Mouse (Mus musculus): ENCODE data around the gene Fpr-rs6. TPM values are rescaled to one million over a fixed set of nuclear protein-coding genes. Genes with fewer than 3 reads are reported as not detected.

Fpr-rs6 gene
- polyA plus RNA-seq (2011; ENCODE audit: insufficient read depth, insufficient read length, low read depth, missing spikeins) = not detected in 2 replicates

DNA sequence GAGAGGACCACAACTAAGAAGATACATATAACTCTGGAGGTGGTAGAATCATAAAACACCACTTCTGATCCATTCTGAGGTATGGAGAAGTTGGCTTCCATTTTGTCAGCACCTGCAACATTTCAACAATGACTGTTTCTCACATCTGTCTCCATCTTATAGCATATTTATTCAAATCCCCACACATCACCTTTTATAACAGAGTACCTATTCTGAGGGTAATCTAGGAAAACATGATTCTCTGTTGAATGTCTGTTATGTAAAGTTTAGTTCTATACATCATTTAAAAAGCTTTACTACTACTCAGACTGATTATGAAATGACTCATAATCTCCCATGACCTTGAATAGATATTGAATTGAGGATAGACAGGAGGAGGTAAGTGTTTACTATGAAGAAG, at the start of gene Fpr-rs6:
Gene Fpr-rs6, minus strand, starts transcription at position 101 of the 400 bp plus-strand sequence.
- no peaks in the 10 kb centered on the region for H3K9me3 ChIP-seq (replicated peaks; ENCODE audit: control insufficient read depth, insufficient read depth, low read length, poor library complexity, severe bottlenecking)
- no peaks in the 10 kb centered on the region for H3K36me3 ChIP-seq (ENCODE audit: control insufficient read depth, insufficient read depth, low read length, poor library complexity, severe bottlenecking)
- no peak for TF ChIP-seq CTCF (IDR thresholded peaks at IDR 0.05; ENCODE audit: low read depth, low read length)
- no peak for TF ChIP-seq EP300 (IDR thresholded peaks at IDR 0.05; ENCODE audit: insufficient read depth, low read depth, low read length)
- TF ChIP-seq POLR2A (IDR thresholded peaks at IDR 0.05; ENCODE audit: insufficient read depth, low read length) = no peak
- H3K27ac ChIP-seq (ENCODE audit: insufficient read depth, low read length) = no peak within 1 kb of the TSS
- no peaks in the 10 kb centered on the region for H3K27me3 ChIP-seq (ENCODE audit: control insufficient read depth, insufficient read depth, low read length, poor library complexity, severe bottlenecking)
- H3K4me3 ChIP-seq (ENCODE audit: low read depth, low read length) = no peak within 1 kb of the TSS
- H3K9ac ChIP-seq (ENCODE audit: low read depth, poor library complexity, severe bottlenecking) = no peak within 1 kb of the TSS
- H3K4me1 ChIP-seq (ENCODE audit: control insufficient read depth, insufficient read depth, low read length) = no peaks in the 10 kb centered on the region

Other genes with a start within 250 kb of the Fpr-rs6 start
- gene Vmn2r104, start 134.8 kb downstream of the Fpr-rs6 start, polyA plus RNA-seq (2011; ENCODE audit: insufficient read depth, insufficient read length, low read depth, missing spikeins) = not detected in 2 replicates
- not detected in 2 replicates for gene Fpr-rs7, start 68.9 kb downstream of the Fpr-rs6 start, polyA plus RNA-seq (2011; ENCODE audit: insufficient read depth, insufficient read length, low read depth, missing spikeins)
- not detected in 2 replicates for gene Vmn2r105, start 52.0 kb upstream of the Fpr-rs6 start, polyA plus RNA-seq (2011; ENCODE audit: insufficient read depth, insufficient read length, low read depth, missing spikeins)
- gene Vmn2r106, start 102.5 kb upstream of the Fpr-rs6 start, polyA plus RNA-seq (2011; ENCODE audit: insufficient read depth, insufficient read length, low read depth, missing spikeins) = not detected in 2 replicates
- gene Vmn2r107, start 162.1 kb upstream of the Fpr-rs6 start, polyA plus RNA-seq (2011; ENCODE audit: insufficient read depth, insufficient read length, low read depth, missing spikeins) = not detected in 2 replicates
- not detected in 2 replicates for gene Vmn1r224, start 231.0 kb upstream of the Fpr-rs6 start, polyA plus RNA-seq (2011; ENCODE audit: insufficient read depth, insufficient read length, low read depth, missing spikeins)

Data from ES-Bruce4 (cell line).